Mouse (Mus musculus) lung, adult 18-20 months (tissue): ENCODE measurements around the gene Iglon5.

Experiments used
- DNase-seq, 2 experiments: peaks; one replicate each; pipeline ENCODE4 v3.0.0; 2022; ENCODE audit warnings: mixed read lengths in 2 of 2

The Iglon5 gene

DNA sequence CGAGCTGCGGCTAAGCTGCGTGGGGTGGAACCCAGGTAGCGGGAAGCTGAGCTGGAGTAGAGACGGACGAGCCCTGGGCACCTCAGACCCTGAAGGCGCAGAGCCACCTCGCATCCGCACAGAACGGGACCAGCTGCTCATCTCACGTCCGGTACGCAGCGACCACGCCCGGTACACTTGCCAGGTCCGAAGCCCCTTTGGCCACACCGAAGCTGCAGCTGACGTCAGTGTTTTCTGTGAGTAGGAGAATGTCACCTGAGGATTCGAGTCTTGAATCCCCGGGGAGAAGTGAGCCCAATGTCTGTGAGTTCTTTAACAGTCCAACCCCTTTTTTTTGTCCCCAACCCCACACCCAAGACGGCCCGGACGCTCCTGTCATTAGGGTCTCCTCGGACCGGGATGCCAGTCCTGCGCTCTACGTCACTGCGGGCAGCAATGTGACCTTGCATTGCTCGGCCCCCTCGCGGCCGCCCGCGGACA lies 25.0 kb downstream of the Iglon5 start:
- peak; percentile 21 to 25 for DNase-seq

DNA sequence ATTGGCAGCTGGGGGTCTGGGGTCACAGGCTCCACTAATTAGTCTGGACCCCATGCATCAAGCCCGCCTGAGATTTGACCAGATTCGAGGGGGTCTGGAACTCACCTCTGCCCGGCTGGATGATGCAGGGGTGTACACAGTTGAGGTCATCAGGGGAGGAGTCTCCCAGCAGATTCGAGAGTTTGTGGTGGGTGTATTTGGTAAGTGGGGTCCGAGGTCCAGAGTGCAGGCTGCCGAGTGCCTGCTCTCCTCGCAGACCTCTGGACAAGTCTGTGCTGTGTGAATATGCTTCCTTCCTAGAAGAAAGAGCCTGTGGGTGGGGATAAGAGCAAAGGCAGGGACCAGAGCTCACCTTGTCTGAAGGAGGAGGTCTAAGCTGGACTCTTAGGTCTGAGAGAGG lies 25.9 kb downstream of the Iglon5 start:
- DNase-seq, result no peak

DNA sequence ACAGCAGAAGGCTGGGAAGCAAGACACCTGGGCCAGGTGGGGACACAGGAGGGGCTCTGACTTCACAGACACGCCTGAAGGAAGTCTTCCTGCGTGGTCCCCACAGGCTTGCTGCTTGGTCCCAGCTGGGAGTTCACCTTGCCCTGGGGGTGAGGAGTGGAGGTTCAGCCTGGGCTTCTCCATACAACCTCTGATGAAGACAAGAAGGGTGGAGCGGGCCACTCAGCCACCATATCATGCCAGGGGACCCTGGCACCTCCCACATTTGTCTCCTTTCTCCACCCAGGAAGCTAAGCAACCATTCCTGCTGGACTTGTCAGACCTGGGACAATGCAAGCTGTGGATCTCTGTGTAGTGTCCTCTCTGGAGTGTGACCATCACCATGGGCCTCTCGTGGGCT lies 27.0 kb downstream of the Iglon5 start, which contains the start of gene Vsig10l:
Gene Vsig10l (plus strand): TSS at position 301 of the 400 bp plus-strand sequence.
- no peak for DNase-seq

DNA sequence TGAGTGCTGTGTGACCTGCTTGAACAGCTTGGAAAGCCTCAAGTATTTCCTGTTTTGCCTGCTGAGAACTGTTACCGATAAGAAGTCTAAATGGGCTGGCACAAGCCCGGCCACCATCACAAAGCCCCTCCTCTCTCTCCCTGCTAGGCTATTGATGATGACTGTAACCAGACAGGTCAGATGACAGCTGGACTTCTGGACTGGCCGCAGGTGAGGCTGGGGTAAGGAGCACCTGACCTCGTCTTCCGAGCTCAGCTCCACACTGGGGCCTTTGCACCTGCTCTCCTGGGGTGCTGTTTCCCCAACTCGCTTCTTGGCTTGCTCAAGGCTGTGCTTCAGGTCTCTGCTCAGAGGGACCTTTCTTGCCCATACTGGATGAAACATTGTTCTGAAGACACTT lies 35.5 kb downstream of the Iglon5 start:
- peak in 1 of 2 experiments; percentile 44 for DNase-seq

DNA sequence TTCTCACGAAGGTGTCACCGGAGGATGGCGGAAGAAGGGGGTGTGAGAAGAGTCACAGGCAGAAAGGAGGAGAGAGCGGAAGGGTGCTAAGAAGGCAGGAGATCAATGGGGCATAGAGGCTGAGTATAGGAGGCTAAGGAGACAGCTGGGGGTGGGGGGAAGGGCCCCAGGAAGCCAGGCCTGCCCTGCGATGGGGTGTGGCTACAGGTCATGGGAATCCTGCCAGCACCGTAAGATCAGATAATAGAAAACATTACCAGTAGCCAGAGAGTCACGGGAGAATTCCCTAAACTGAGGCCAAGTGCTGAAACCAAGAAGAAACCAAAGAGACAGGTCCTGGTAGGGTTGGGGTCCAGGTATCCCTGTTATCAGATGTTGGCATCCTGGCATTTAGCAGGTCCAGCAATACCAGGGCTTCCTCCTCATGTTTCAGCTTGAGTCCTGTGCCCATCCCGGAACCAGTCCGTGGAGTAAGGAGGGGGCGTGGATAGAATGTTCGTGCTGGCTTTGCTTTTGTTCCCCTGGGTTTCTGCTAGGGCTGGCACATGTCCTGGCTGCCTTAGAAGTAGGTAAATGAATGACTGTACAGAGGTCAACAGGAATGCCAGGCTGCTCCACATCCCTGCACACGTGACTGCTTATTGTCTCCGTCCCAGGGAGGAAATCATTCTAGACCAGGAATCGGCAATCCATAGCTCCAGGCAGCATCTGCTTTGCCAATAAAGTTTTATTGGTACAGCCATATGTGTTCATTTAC lies 36.1 kb downstream of the Iglon5 start:
- peak; percentile 57 to 72 for DNase-seq

DNA sequence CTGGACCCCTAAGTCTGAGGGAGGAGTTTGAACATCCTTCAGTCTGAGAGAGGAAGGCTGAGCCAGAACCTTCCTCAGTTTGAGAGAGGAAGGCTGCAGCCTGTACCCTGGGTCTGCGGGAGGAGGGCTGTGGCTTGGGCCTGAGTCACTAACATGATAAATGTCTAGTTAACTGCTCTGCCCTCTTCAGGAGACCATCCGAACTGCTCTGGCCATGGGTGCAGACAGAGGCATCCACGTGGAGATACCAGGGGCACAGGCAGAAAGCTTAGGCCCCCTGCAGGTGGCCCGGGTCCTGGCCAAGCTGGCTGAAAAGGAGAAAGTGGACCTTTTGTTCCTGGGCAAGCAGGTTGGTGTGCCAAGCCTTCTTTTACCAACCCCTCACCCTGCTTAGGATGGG lies 37.3 kb downstream of the Iglon5 start:
- no peak for DNase-seq

DNA sequence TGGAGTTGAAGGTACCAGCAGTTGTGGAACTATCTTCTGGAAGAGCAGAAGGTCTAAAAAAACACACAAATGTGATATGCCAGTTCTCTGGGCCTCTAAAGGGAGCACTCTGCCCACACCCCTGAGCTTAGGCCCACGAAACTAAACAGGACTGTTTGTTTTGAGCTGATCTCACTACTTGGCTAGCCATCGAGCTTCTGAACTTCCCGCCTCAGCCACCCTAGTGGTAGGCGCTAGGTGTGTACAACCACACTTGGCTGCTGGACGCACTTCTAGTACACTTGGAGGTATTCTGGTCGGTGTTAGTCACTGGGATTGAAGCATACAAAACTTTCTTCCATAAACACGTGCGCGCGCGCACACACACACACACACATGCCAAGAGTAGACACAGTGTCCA lies 38.1 kb downstream of the Iglon5 start:
- peak in 1 of 2 experiments; percentile 54 for DNase-seq

DNA sequence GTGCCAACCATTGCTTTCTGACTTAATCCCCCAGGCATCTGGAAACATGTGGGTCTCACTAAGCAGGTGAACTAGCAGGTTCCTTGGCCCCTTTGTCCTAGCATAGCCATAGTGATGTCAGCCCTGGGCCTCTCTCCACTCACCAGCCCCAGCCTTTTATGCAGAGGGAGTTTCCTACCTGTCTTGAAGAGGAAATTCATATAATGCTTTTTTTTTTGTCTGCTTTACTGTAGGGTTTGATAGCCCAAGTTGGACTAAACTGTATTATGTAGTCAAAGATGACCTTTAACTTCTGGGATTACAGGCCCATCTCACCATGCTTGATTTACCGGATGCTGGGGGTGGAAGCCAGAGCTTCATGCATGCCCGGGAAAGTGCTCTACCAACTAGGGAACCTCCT lies 40.1 kb downstream of the Iglon5 start:
- DNase-seq, result no peak

DNA sequence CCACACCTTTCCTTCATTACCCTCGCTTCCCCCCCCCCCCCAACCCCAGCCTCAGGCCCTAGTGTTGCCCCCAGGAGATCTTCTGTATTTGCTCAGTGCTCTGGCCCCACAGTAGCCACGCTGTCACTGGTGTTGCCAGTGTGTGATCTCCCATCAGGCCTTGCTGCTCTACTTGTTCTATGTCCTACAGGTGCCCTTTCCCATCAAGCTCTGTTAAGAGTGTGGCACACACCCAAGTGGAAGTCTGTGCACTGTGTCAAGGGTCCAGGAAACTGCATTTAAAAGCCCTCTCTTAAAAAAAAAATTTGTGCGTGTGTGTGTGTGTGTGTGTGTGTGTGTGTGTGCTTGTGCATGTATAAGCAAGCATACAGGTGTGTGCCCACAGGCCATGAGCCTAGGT lies 41.6 kb downstream of the Iglon5 start:
- peak in 1 of 2 experiments; percentile 35 for DNase-seq

DNA sequence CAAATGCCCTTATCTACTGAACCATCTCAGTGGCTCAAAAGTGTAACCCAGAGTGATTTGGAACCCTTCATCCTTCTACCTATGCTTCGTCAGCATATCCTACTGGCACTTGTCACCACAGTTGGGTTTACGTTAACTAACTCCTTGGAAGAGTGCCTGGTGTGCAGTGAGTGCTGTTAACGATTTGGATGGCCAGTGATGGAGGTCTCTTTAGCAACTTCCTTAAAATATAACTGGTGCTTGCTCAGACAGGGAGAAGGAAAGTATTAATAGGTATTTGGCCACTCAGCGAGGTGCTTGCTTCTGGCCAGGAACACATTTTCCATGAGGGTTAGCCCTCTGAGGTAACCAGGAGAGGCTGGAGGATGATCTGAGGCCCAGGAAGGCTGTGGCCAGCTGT lies 42.1 kb downstream of the Iglon5 start:
- peak in 1 of 2 experiments; percentile 38 for DNase-seq

DNA sequence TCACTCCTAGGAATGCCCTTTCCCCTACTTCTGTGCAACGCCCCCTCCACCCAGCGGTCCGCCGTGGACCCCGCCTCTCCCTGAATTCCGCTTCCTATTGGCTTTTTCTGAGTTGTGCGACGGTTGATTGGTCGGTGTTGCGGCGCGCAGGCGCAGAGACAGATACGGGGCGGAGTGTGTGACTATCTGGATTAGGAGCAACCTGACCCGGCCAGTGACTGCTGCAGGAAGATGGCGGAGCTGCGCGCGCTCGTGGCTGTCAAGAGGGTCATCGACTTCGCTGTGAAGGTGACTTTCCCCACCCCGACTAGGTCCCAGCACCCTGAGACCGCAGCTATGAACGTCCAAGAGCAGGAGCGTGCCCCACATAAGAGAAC lies 46.0 kb downstream of the Iglon5 start, which contains the start of the genes Etfb and Gm45233:
Gene Etfb (plus strand): TSS at position 167 of the 377 bp plus-strand sequence.
Gene Gm45233 (plus strand): TSS at position 212 of the 377 bp plus-strand sequence.
- DNase-seq, result peak; percentile 98

DNA sequence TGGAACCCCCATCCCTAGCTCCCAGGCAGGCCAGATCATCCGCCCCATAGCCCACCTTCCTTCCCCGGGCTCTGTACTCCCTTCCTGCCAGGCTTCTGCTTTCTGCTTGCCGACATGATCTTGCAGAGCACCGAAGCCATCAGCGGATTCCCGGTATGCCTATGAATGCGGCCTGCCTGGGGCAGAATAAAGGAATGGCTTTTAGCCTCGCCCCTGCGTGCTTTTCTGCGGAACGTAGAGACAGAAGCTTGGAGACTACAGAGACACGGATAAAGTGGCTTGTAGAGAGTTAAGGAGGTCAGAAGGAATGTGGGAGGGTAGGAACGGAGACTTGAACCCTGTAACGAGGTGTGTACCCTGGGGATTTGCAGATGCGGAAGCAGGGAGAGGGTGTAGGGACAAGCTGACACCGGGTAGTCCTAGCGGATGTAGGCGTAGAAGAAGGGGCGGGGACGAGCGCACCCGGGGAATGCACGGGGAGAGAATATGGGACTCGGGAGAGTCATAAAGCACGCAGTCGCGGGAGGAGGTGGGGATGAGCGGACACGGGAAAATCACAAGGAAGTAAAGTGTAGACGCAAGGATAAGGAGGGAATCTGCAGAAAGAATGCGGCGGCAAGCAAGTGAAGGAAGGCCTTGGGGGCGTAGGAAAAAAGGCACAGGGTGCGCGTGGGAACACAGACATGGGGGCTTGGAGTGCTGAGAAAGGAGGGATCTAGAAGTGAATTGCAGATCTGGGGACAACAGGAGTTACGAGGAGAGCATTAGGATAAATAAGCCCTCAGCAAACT lies 46.6 kb downstream of the Iglon5 start:
- peak; percentile 89 to 92 for DNase-seq

DNA sequence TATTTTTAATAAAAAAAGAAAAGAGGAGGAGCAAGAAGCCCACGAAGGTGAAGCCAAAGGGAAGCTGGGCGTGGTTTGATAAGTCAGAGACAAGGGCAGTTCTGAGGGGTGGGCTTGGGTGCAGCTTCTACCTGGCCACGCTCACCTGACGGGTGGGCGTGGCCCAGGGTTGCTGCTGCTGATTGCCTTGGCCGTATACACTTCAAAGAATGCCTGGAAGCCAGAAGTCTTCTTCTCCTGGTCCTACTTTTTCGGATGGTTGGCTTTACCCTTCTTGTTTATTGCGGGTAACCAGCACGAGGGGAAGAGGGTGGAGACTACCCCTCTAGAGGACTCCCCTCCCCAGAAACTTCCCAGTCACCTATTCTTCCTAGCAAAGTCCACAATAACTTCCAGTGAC lies 47.2 kb downstream of the Iglon5 start:
- no peak for DNase-seq

DNA sequence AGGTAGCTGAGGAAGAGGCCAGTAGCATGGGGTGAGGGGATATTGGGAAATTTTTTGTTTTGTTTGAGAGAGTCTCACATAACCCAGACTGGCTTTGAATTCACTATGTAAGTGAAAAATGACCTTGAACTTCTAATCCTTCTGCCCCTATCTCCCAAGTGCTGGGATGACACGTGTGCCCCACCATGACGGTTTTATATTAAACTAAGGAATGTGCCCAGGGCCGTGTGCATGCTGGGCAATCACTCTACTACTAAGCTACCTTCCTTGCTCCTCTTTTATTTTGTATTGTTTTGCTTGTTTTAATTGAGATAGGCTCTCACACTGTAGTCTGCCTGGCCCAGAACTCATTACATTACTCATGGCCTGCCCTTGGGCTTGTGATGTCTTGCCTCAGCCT lies 48.8 kb downstream of the Iglon5 start:
- DNase-seq, result no peak

DNA sequence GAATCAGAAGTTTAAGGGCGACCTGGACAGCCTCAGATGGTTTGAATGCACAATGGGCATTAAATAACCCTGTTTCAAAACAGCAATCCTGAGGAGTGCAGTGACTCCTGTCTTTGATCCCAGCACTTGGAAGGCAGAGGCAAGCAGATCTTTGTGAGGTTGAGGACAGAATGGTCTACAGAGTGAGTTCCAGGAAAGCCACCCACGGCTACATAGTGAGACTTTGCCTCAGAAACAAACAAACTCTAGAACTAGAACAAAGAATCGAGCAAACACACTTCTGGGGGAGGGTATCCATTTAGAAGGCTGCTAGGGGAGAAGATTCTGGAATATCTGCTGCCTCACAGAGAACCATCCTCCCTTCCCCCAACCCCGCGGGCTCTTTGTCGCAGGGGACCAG lies 49.4 kb downstream of the Iglon5 start, which contains the start of gene Cldnd2:
Gene Cldnd2 (plus strand): TSS at position 301 of the 400 bp plus-strand sequence.
- DNase-seq, result no peak

DNA sequence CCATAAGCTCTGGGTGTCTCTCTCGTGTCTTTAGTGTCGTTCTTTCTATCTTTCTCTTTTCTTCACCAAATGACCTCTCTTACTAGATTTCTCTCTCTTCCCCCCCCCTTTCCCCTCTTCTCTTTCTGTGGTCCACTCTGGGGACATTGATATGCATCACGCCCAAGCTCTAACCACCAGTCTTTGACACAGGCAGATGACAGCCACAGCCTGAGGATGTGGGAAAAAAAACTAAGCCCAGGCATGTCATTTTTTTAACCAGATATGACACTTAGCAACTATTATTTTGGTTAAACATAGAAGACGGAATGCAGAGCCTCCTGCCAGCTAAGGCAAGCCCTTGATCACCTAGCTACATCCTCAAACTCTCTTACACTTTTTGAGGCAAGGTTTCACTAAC lies 51.3 kb downstream of the Iglon5 start:
- DNase-seq, result no peak

DNA sequence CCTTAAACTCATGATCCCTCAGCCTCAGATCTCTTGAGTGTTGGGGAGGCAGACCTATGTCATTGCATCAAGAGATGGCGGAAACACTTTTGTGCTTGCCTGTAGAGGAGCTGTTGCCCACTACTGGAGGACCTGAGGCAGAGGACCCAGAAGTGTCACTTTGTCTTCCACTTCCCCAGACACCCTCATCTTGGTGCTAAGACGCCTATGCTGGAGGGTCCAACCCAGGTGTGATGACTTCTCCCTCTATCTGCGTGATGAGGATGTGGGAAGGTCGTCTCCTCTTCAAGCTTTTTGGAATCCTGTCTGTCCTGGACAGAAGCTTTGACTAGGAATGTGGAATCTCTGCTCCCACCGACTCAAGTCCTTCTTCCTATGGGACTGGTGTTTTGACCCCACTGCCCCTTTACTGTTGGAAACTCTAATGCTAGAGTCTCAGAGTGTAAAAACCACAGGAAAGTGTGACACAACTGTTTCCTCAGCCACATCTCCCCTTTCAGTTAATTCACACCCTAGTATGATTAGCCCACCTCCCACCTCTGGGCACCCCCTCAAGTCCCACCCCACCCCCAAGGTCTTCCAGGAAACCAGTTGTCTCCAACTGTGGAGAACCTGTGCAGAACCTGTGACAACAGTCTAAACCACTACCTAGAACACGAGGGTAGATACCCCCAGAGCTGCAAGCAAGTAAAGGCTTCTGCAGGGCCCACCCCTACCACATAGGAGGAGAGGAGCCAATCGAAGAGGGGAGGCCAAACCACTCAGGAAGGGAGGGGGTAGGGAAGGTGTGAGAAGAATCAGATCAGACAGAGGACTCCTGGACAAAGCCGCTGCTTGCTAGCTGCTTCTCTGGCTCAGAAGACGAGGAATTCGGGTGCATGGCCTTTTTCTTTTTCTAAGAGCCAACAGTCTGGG lies 53.3 kb downstream of the Iglon5 start, which contains the start of gene Nkg7:
Gene Nkg7 (plus strand): TSS at position 733 of the 915 bp plus-strand sequence.
- DNase-seq, result no peak

DNA sequence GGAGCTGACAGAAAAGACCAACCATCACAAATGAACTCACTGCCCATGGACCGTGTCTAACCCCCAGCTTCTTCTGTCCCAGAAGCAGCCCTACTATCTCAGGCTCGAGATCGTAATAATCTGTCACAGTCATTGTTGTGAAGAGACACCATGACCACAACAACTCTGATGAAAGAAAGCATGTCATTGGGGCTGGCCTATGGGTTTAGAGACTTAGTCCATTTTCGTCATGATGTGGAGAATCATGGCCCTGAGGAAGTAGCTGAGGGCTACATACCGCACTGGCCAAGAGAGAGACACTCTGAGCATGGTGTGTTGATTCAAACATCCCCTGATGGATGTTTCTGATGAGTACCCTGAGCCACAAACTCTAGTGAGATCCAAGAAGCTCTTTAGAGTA lies 55.2 kb downstream of the Iglon5 start:
- DNase-seq, result no peak

DNA sequence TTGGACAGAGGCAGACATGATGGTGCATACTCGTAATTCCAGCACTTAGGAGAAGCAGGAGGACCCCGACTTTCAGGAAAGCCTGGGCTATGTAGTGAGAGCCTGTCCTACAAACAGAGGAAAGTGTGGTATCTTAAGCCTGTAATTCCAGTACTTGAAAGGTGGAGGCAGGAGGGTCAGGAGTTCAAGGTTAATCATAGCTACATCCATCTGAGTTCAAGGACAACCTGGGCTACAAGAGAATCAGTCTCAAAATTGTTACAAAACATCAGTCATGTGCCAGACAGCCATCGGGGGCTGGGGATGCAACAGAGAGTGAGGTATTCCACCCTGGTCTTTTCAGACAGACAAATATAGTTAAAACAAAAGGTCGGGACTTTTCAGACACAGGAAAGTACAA lies 57.0 kb downstream of the Iglon5 start:
- no peak for DNase-seq

DNA sequence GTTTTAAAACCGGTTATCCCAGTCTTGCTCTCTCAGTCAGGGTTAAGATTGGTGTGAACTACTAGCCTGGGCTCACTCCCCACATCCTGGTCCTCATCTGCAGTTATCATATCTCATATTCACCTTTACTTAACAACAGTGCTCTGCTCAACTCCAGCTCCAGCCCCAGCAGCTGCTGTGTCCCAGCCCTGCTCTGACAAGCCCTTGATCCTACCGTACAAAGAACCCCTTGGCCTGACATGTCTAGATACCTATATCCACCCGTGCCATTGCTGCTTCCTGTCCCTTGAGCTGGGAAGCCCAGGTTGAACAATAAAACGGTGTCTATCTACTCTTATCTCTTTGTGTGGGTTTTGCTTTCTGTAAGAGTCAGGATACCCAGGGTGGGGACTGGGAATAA lies 60.4 kb downstream of the Iglon5 start:
- no peak for DNase-seq

DNA sequence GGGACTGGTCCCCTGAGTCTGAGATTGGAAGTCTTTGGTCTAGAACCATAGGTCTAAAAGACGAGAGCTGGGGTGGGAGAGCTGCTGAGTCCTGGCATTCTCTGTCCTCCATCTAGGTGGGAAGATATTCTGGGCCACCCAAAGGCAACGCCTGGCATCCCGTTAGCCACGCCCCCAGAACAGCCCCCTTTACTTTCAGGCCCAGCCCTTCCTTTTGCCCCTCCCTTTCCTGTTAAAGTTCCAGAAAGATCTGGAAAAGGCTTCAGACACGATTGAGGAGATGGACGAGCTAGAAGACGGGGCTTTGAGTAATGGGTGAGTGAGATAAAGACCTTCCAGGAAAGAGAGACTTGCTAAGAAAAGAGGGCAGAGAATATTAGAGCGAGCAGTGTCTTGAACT lies 62.5 kb downstream of the Iglon5 start, which contains the start of gene Lim2:
Gene Lim2 (plus strand): TSS at position 265 of the 400 bp plus-strand sequence.
- no peak for DNase-seq

DNA sequence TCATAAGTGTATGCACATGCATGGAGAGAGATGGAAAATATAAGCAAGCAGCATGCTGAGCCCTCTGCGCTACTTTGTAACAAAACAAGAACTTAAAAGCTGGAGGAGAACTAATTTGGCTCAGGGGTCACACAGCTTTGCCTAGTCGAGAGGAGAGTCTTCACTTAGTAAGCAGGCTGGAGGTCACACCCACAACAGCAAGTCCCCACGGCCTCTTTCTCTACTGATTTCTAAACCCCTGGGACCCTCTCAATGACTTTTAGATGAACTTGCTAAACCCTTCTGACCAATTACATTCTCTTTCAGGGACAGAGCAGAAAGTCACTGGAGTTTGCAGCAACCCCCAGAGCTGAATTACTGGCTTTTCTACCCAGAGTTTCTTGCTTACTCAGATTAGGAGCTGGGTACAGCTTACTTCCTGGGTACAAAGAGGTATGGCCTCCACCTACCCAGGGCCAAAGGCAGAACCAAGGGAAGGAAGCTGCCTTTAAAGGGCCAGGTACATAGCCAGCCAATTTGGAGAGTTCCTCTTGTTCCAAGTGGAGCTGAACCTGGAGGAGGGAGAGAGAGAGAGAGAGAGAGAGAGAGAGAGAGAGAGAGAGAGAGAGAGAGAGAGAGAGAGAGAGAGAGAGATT lies 65.8 kb downstream of the Iglon5 start:
- no peak for DNase-seq
